Mouse (Mus musculus): ENCODE measurements at regions not wholly inside any gene's neighbourhood (a gene's known extent, or its start where the extent isn't known, plus 50 kb on each side); places are given as distances from the start of the nearest gene placed in this dataset.

GRCm38 (mm10) chr15:67278869-67279268 is 778.2 kb upstream of the Lrrc6 start:
- WGBS (ENCODE audit: insufficient replicate concordance), result 44% methylated on average over 1 of the region's 1 CpGs
- H3K4me1 ChIP-seq (ENCODE audit: control insufficient read depth, low read depth, low read length), result no peaks in the 10 kb centered on the region
- H3K27me3 ChIP-seq (ENCODE audit: control insufficient read depth, insufficient read depth, low read depth, low read length), result no peaks in the 10 kb centered on the region
- H3K4me2 ChIP-seq (ENCODE audit: low read depth, low read length), result no peak overlapping the region
- H3K27ac ChIP-seq (ENCODE audit: low read length), result no peak overlapping the region
- no peak overlapping the region for H3K4me3 ChIP-seq (ENCODE audit: low read depth, low read length)
- no peak for ATAC-seq (ENCODE audit: low read depth)
- no peaks in the 10 kb centered on the region for H3K36me3 ChIP-seq (ENCODE audit: control insufficient read depth, insufficient read depth)
- H3K9me3 ChIP-seq (replicated peaks; ENCODE audit: control insufficient read depth, low read length), result no peaks in the 10 kb centered on the region
- no peak overlapping the region for H3K9ac ChIP-seq (ENCODE audit: low read depth, low read length)

- no peak for ATAC-seq (ENCODE audit: low read depth)
- no peak overlapping the region for H3K4me2 ChIP-seq (ENCODE audit: low read depth, low read length)
- H3K9me3 ChIP-seq (replicated peaks; ENCODE audit: control insufficient read depth, low read length), result no peaks in the 10 kb centered on the region
- H3K27ac ChIP-seq (ENCODE audit: low read length), result no peak overlapping the region
- H3K36me3 ChIP-seq (ENCODE audit: control insufficient read depth, insufficient read depth), result no peaks in the 10 kb centered on the region
- H3K27me3 ChIP-seq (ENCODE audit: control insufficient read depth, insufficient read depth, low read depth, low read length), result no peaks in the 10 kb centered on the region
- no peaks in the 10 kb centered on the region for H3K4me1 ChIP-seq (ENCODE audit: control insufficient read depth, low read depth, low read length)
- H3K9ac ChIP-seq (ENCODE audit: low read depth, low read length), result no peak overlapping the region
- H3K4me3 ChIP-seq (ENCODE audit: low read depth, low read length), result no peak overlapping the region
Measured at GRCm38 (mm10) chr15:67275058-67275457, 774.3 kb upstream of the Lrrc6 start.

GRCm38 (mm10) chr15:67272397-67272796 is 771.7 kb upstream of the Lrrc6 start:
- Histone ChIP-seq H3K4me2 (ENCODE audit: low read depth, low read length) (no peak overlapping the region), H3K27me3 (ENCODE audit: control insufficient read depth, insufficient read depth, low read depth, low read length) (no peaks in the 10 kb centered on the region), H3K27ac (ENCODE audit: low read length) (no peak overlapping the region), H3K9ac (ENCODE audit: low read depth, low read length) (no peak overlapping the region), H3K4me3 (ENCODE audit: low read depth, low read length) (no peak overlapping the region), H3K36me3 (ENCODE audit: control insufficient read depth, insufficient read depth) (no peaks in the 10 kb centered on the region), H3K4me1 (ENCODE audit: control insufficient read depth, low read depth, low read length) (no peaks in the 10 kb centered on the region), H3K9me3 (replicated peaks; ENCODE audit: control insufficient read depth, low read length) (no peaks in the 10 kb centered on the region)
- 52% methylated on average over 2 of the region's 2 CpGs for WGBS (ENCODE audit: insufficient replicate concordance)
- ATAC-seq (ENCODE audit: low read depth), result no peak

- Histone ChIP-seq H3K4me2 (ENCODE audit: low read depth, low read length) (no peak overlapping the region), H3K4me1 (ENCODE audit: control insufficient read depth, low read depth, low read length) (no peaks in the 10 kb centered on the region), H3K36me3 (ENCODE audit: control insufficient read depth, insufficient read depth) (no peaks in the 10 kb centered on the region), H3K9ac (ENCODE audit: low read depth, low read length) (no peak overlapping the region), H3K9me3 (replicated peaks; ENCODE audit: control insufficient read depth, low read length) (no peaks in the 10 kb centered on the region), H3K27ac (ENCODE audit: low read length) (no peak overlapping the region), H3K27me3 (ENCODE audit: control insufficient read depth, insufficient read depth, low read depth, low read length) (no peaks in the 10 kb centered on the region), H3K4me3 (ENCODE audit: low read depth, low read length) (no peak overlapping the region)
- no peak for ATAC-seq (ENCODE audit: low read depth)
- WGBS (ENCODE audit: insufficient replicate concordance), result 67% methylated on average over 6 of the region's 6 CpGs
Measured at GRCm38 (mm10) chr15:67263723-67264122, 763.0 kb upstream of the Lrrc6 start.

- H3K4me3 ChIP-seq (ENCODE audit: low read depth, low read length), result no peak overlapping the region
- 41% methylated on average over 2 of the region's 2 CpGs for whole genome bisulfite sequencing (ENCODE audit: insufficient replicate concordance)
- no peak for ATAC-seq (ENCODE audit: low read depth)
- no peaks in the 10 kb centered on the region for H3K36me3 ChIP-seq (ENCODE audit: control insufficient read depth, insufficient read depth)
- H3K27ac ChIP-seq (ENCODE audit: low read length), result no peak overlapping the region
- H3K9ac ChIP-seq (ENCODE audit: low read depth, low read length), result no peak overlapping the region
- no peaks in the 10 kb centered on the region for H3K27me3 ChIP-seq (ENCODE audit: control insufficient read depth, insufficient read depth, low read depth, low read length)
- no peak overlapping the region for H3K4me2 ChIP-seq (ENCODE audit: low read depth, low read length)
- no peaks in the 10 kb centered on the region for H3K9me3 ChIP-seq (replicated peaks; ENCODE audit: control insufficient read depth, low read length)
- H3K4me1 ChIP-seq (ENCODE audit: control insufficient read depth, low read depth, low read length), result no peaks in the 10 kb centered on the region
Measured at GRCm38 (mm10) chr15:67263313-67263712, 762.6 kb upstream of the Lrrc6 start.

GRCm38 (mm10) chr15:67262269-67262668 is 761.6 kb upstream of the Lrrc6 start:
- H3K27me3 ChIP-seq (ENCODE audit: control insufficient read depth, insufficient read depth, low read depth, low read length), result no peaks in the 10 kb centered on the region
- no peak overlapping the region for H3K4me3 ChIP-seq (ENCODE audit: low read depth, low read length)
- H3K9ac ChIP-seq (ENCODE audit: low read depth, low read length), result no peak overlapping the region
- WGBS (ENCODE audit: insufficient replicate concordance), result 52% methylated on average over 2 of the region's 2 CpGs
- H3K36me3 ChIP-seq (ENCODE audit: control insufficient read depth, insufficient read depth), result no peaks in the 10 kb centered on the region
- H3K27ac ChIP-seq (ENCODE audit: low read length), result no peak overlapping the region
- no peaks in the 10 kb centered on the region for H3K4me1 ChIP-seq (ENCODE audit: control insufficient read depth, low read depth, low read length)
- H3K9me3 ChIP-seq (replicated peaks; ENCODE audit: control insufficient read depth, low read length), result no peaks in the 10 kb centered on the region
- H3K4me2 ChIP-seq (ENCODE audit: low read depth, low read length), result no peak overlapping the region
- no peak for ATAC-seq (ENCODE audit: low read depth)

- H3K36me3 ChIP-seq (ENCODE audit: control insufficient read depth, insufficient read depth), result no peaks in the 10 kb centered on the region
- no peaks in the 10 kb centered on the region for H3K4me1 ChIP-seq (ENCODE audit: control insufficient read depth, low read depth, low read length)
- no peak overlapping the region for H3K4me2 ChIP-seq (ENCODE audit: low read depth, low read length)
- ATAC-seq (ENCODE audit: low read depth), result no peak
- H3K9me3 ChIP-seq (replicated peaks; ENCODE audit: control insufficient read depth, low read length), result no peaks in the 10 kb centered on the region
- no peaks in the 10 kb centered on the region for H3K27me3 ChIP-seq (ENCODE audit: control insufficient read depth, insufficient read depth, low read depth, low read length)
- no peak overlapping the region for H3K9ac ChIP-seq (ENCODE audit: low read depth, low read length)
- no peak overlapping the region for H3K27ac ChIP-seq (ENCODE audit: low read length)
- 38% methylated on average over 3 of the region's 3 CpGs for WGBS (ENCODE audit: insufficient replicate concordance)
- no peak overlapping the region for H3K4me3 ChIP-seq (ENCODE audit: low read depth, low read length)
Measured at GRCm38 (mm10) chr15:67260666-67261065, 760.0 kb upstream of the Lrrc6 start.

- no peaks in the 10 kb centered on the region for H3K4me1 ChIP-seq (ENCODE audit: control insufficient read depth, low read depth, low read length)
- 41% methylated on average over 4 of the region's 4 CpGs for WGBS (ENCODE audit: insufficient replicate concordance)
- H3K4me3 ChIP-seq (ENCODE audit: low read depth, low read length), result no peak overlapping the region
- H3K27me3 ChIP-seq (ENCODE audit: control insufficient read depth, insufficient read depth, low read depth, low read length), result no peaks in the 10 kb centered on the region
- H3K4me2 ChIP-seq (ENCODE audit: low read depth, low read length), result no peak overlapping the region
- no peaks in the 10 kb centered on the region for H3K36me3 ChIP-seq (ENCODE audit: control insufficient read depth, insufficient read depth)
- H3K27ac ChIP-seq (ENCODE audit: low read length), result no peak overlapping the region
- ATAC-seq (ENCODE audit: low read depth), result no peak
- no peak overlapping the region for H3K9ac ChIP-seq (ENCODE audit: low read depth, low read length)
- H3K9me3 ChIP-seq (replicated peaks; ENCODE audit: control insufficient read depth, low read length), result no peaks in the 10 kb centered on the region
Measured at GRCm38 (mm10) chr15:67249147-67249546, 748.4 kb upstream of the Lrrc6 start.

- Histone ChIP-seq H3K4me2 (ENCODE audit: low read depth, low read length) (no peak overlapping the region), H3K9me3 (replicated peaks; ENCODE audit: control insufficient read depth, low read length) (no peaks in the 10 kb centered on the region), H3K4me1 (ENCODE audit: control insufficient read depth, low read depth, low read length) (no peaks in the 10 kb centered on the region), H3K4me3 (ENCODE audit: low read depth, low read length) (no peak overlapping the region), H3K36me3 (ENCODE audit: control insufficient read depth, insufficient read depth) (no peaks in the 10 kb centered on the region), H3K27me3 (ENCODE audit: control insufficient read depth, insufficient read depth, low read depth, low read length) (no peaks in the 10 kb centered on the region), H3K27ac (ENCODE audit: low read length) (no peak overlapping the region), H3K9ac (ENCODE audit: low read depth, low read length) (no peak overlapping the region)
- ATAC-seq (ENCODE audit: low read depth), result no peak
Measured at GRCm38 (mm10) chr15:67248471-67248870, 747.8 kb upstream of the Lrrc6 start.

Data from liver, embryonic 16.5 days (tissue).